Comparison of ENCODE assay signal across 13 mouse cellular contexts in the genomic region with DNA sequence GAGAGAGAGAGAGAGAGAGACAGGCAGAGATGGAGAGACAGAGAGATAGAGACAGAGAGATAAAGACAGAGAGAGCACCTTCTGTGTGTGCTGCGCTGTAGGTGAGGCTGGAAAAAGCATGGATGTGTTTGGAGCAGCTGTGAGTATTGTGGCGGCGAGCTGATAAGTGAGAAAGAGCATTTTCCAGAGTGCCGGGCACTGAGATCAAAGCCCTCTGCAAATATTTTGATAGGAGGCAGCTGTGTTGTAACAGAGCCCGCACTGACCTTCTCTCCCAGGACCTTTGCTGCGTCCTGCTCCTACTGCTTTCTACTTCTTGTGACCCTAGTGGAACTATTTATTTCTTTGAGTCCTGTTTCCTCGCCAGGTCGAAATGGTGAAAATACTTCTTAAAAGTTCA. TPM values are rescaled to one million over a fixed set of nuclear protein-coding genes. Genes with fewer than 3 reads are reported as not detected.
DNase-seq lines count a peak whose midpoint lies in the region; ATAC-seq and TF ChIP-seq lines count a peak whose summit lies in the region.
"Had no signal": no experiment of that assay in that cellular context is flagged by ENCODE, and none has a peak within 500 bp of the region (broad histone marks: within the 10 kb centered on the region; RNA-seq: fewer than 3 reads in every experiment).

No protein-coding gene starts in this region.

- no peaks in the 10 kb centered on the region for H3K9me3 ChIP-seq in heart, embryonic 11.5 days (replicated peaks; ENCODE audit: control insufficient read depth, low read length)
- H3K9me3 ChIP-seq in liver, embryonic 12.5 days (replicated peaks), result no peaks in the 10 kb centered on the region
- no peaks in the 10 kb centered on the region for H3K9me3 ChIP-seq in heart, postnatal 0 days (replicated peaks; ENCODE audit: control insufficient read depth, low read length)
- no peaks in the 10 kb centered on the region for H3K9me3 ChIP-seq in liver, postnatal 0 days (ENCODE audit: low read length)
- H3K9me3 ChIP-seq: neural tube, embryonic 13.5 days had no signal

- no peaks in the 10 kb centered on the region for H3K36me3 ChIP-seq in heart, embryonic 11.5 days (ENCODE audit: control insufficient read depth, insufficient read depth, low read length)
- H3K36me3 ChIP-seq in liver, adult 2 months (ENCODE audit: control insufficient read depth, insufficient read depth, low read length), result no peaks in the 10 kb centered on the region
- H3K36me3 ChIP-seq in liver, embryonic 12.5 days, result no peaks in the 10 kb centered on the region
- no peaks in the 10 kb centered on the region for H3K36me3 ChIP-seq in heart, postnatal 0 days (replicated peaks; ENCODE audit: control insufficient read depth, insufficient read depth, low read length)
- no peaks in the 10 kb centered on the region for H3K36me3 ChIP-seq in liver, postnatal 0 days (replicated peaks; ENCODE audit: insufficient read depth, low read length)
- H3K36me3 ChIP-seq: neural tube, embryonic 13.5 days had no signal

- TF ChIP-seq EP300 in heart, postnatal 0 days (IDR thresholded peaks at IDR 0.05; ENCODE audit: low read depth), result no peak
- no peak for TF ChIP-seq EP300 in liver, postnatal 0 days (IDR thresholded peaks at IDR 0.05; ENCODE audit: low read depth)

- H3K79me2 ChIP-seq in liver, adult 2 months (ENCODE audit: control insufficient read depth, insufficient read depth, low read length), result no peaks in the 10 kb centered on the region

- intact Hi-C loops in heart, postnatal 36 days (cut with DNase I), result no loop called here

- 10% methylated on average over 8 of the region's 8 CpGs for WGBS in heart, embryonic 11.5 days (ENCODE audit: insufficient replicate concordance)
- 17% methylated on average over 8 of the region's 8 CpGs for WGBS in liver, adult 2 months
- WGBS in liver, embryonic 12.5 days (ENCODE audit: insufficient replicate concordance), result 47% methylated on average over 8 of the region's 8 CpGs
- WGBS in heart, postnatal 0 days, result 19% methylated on average over 8 of the region's 8 CpGs
- WGBS in liver, postnatal 0 days (ENCODE audit: insufficient replicate concordance), result 34% methylated on average over 8 of the region's 8 CpGs

- TF ChIP-seq POLR2A in liver, adult 2 months (IDR thresholded peaks at IDR 0.05; ENCODE audit: extremely low read depth, insufficient read depth, low read length), result no peak

- peak overlapping the region; percentile 36; the same call in 1 of the 2 replicates for H3K4me2 ChIP-seq in heart, embryonic 11.5 days
- H3K4me2 ChIP-seq in liver, embryonic 12.5 days, result no peak overlapping the region
- H3K4me2 ChIP-seq in heart, postnatal 0 days (ENCODE audit: low read depth, low read length), result no peak overlapping the region
- peak overlapping the region; percentile 34 for H3K4me2 ChIP-seq in liver, postnatal 0 days (ENCODE audit: low read depth, low read length)
- H3K4me2 ChIP-seq: hindbrain, embryonic 14.5 days; neural tube, embryonic 13.5 days had no signal

- peaks cover 16% of the 10 kb centered on the region for H3K4me1 ChIP-seq in heart, embryonic 11.5 days (ENCODE audit: control insufficient read depth, insufficient read depth, low read length)
- H3K4me1 ChIP-seq in liver, adult 2 months (ENCODE audit: control insufficient read depth, insufficient read depth, low read length), result peaks cover 23% of the 10 kb centered on the region
- 0 out of 2 replicates have a peak, but pooled peaks cover 4% of the 10 kb centered on the region for H3K4me1 ChIP-seq in liver, embryonic 12.5 days
- H3K4me1 ChIP-seq in heart, postnatal 0 days (ENCODE audit: control insufficient read depth, insufficient read depth), result no peaks in the 10 kb centered on the region
- peaks cover 7% of the 10 kb centered on the region for H3K4me1 ChIP-seq in liver, postnatal 0 days (ENCODE audit: insufficient read depth)
- H3K4me1 ChIP-seq: neural tube, embryonic 13.5 days had no signal

- no peak overlapping the region for H3K4me3 ChIP-seq in heart, embryonic 11.5 days (ENCODE audit: low read depth, low read length)
- no peak overlapping the region for H3K4me3 ChIP-seq in liver, adult 2 months (ENCODE audit: insufficient read depth, low read depth, low read length)
- no peak overlapping the region for H3K4me3 ChIP-seq in liver, embryonic 12.5 days
- no peak overlapping the region for H3K4me3 ChIP-seq in heart, postnatal 0 days (ENCODE audit: low read depth, low read length)
- peak overlapping the region; percentile 13; the same call in 1 of the 2 replicates for H3K4me3 ChIP-seq in liver, postnatal 0 days (ENCODE audit: low read depth, low read length)
- H3K4me3 ChIP-seq: neural tube, embryonic 13.5 days had no signal

- no peak for TF ChIP-seq CTCF in liver, adult 2 months (IDR thresholded peaks at IDR 0.05; ENCODE audit: low read depth, low read length)
- TF ChIP-seq CTCF in heart, postnatal 0 days (IDR thresholded peaks at IDR 0.05; ENCODE audit: low read depth), result no peak
- no peak for TF ChIP-seq CTCF in liver, postnatal 0 days (IDR thresholded peaks at IDR 0.05; ENCODE audit: low read depth)

- no peaks in the 10 kb centered on the region for H3K27me3 ChIP-seq in heart, embryonic 11.5 days (ENCODE audit: control insufficient read depth, insufficient read depth, low read length)
- H3K27me3 ChIP-seq in liver, adult 2 months (ENCODE audit: control insufficient read depth, insufficient read depth, low read length), result no peaks in the 10 kb centered on the region
- H3K27me3 ChIP-seq in liver, embryonic 12.5 days (replicated peaks), result peaks cover 10% of the 10 kb centered on the region; the same call in 1 of the 2 replicates
- H3K27me3 ChIP-seq in heart, postnatal 0 days (ENCODE audit: control insufficient read depth, insufficient read depth, low read length), result no peaks in the 10 kb centered on the region
- H3K27me3 ChIP-seq in liver, postnatal 0 days (ENCODE audit: insufficient read depth, low read length), result no peaks in the 10 kb centered on the region
- H3K27me3 ChIP-seq: neural tube, embryonic 13.5 days had no signal

- no peak for ATAC-seq in heart, embryonic 11.5 days (replicated peaks; ENCODE audit: insufficient number of reproducible peaks, low FRiP score, low TSS enrichment)
- ATAC-seq in liver, embryonic 12.5 days, result no peak
- ATAC-seq in heart, postnatal 0 days (ENCODE audit: insufficient read depth, low read depth), result no peak
- peak; percentile 73 for ATAC-seq in liver, postnatal 0 days
- ATAC-seq: CD4-positive, CD25-positive, alpha-beta regulatory T cell, adult 4 months had no signal

- DNase-seq in heart, postnatal 36 days, result no peak
- peak; percentile 92 for DNase-seq in liver, adult 2 months (ENCODE audit: extremely low read depth, low read depth, low spot score)
- DNase-seq in heart, postnatal 0 days (ENCODE audit: low spot score), result peak; percentile 35
- peak; percentile 42 for DNase-seq in liver, postnatal 0 days
- DNase-seq in thymus, postnatal 4 days, result no peak
- DNase-seq: cerebellum, adult 18-20 months; kidney, adult 2 months; right cerebral cortex, adult 18-20 months had no signal

- peak overlapping the region; percentile 22; the same call in 1 of the 2 replicates for H3K27ac ChIP-seq in heart, embryonic 11.5 days (ENCODE audit: low read depth, low read length)
- peak overlapping the region; percentile 57 for H3K27ac ChIP-seq in liver, adult 2 months (replicated peaks; ENCODE audit: insufficient read depth, low read depth, low read length)
- no peak overlapping the region for H3K27ac ChIP-seq in liver, embryonic 12.5 days
- no peak overlapping the region for H3K27ac ChIP-seq in heart, postnatal 0 days (ENCODE audit: low read depth)
- H3K27ac ChIP-seq in liver, postnatal 0 days (ENCODE audit: low read depth), result peak overlapping the region; percentile 80
- H3K27ac ChIP-seq: hindbrain, embryonic 14.5 days; neural tube, embryonic 13.5 days had no signal

- H3K9ac ChIP-seq in heart, embryonic 11.5 days (ENCODE audit: low read depth, low read length), result no peak overlapping the region
- H3K9ac ChIP-seq in liver, adult 2 months (ENCODE audit: low read depth, low read length), result peak overlapping the region; percentile 36; the same call in 1 of the 2 replicates
- no peak overlapping the region for H3K9ac ChIP-seq in liver, embryonic 12.5 days
- no peak overlapping the region for H3K9ac ChIP-seq in heart, postnatal 0 days (replicated peaks; ENCODE audit: low read depth, low read length)
- no peak overlapping the region for H3K9ac ChIP-seq in liver, postnatal 0 days (replicated peaks)
- H3K9ac ChIP-seq: hindbrain, embryonic 14.5 days; neural tube, embryonic 13.5 days had no signal

RNA-seq across cellular contexts. Expression of a gene that starts 45.7 kb away (rescaled TPM):
- polyA plus RNA-seq in heart, embryonic 11.5 days (2014; fragmentation: Nextera tagmentation; extraction: Ambion mirVana), result 69.1 and 79.9 TPM in 2 replicates
- total RNA-seq in heart, postnatal 36 days (2021), result 10 to 100 TPM; 53.9 to 54.3 TPM
- total RNA-seq in liver, adult 2 months (2014; rRNA removed), result 60.5 and 68.4 TPM in 2 replicates
- 12.2 and 16.4 TPM in 2 replicates for polyA plus RNA-seq in liver, adult 2 months (2012; rRNA removed)
- 11.2 and 12.7 TPM in 2 replicates for polyA plus RNA-seq in liver, embryonic 12.5 days (2016; fragmentation: Nextera tagmentation; extraction: Ambion mirVana)
- total RNA-seq in heart, postnatal 0 days (2014; rRNA removed; ENCODE audit: low replicate concordance), result 79.4 and 80.9 TPM in 2 replicates
- 28.5 and 29.5 TPM in 2 replicates for polyA plus RNA-seq in heart, postnatal 0 days (2015; fragmentation: Nextera tagmentation; extraction: Ambion mirVana)
- polyA plus RNA-seq in liver, postnatal 0 days (2015; fragmentation: Nextera tagmentation; extraction: Ambion mirVana), result 7.3 and 10.4 TPM in 2 replicates

Comparison
In these comparisons a context has a peak if more than half of its experiments do, and no peak if none do; other contexts are left out.
1. H3K27ac ChIP-seq: peak in heart, embryonic 11.5 days (single experiment), liver, adult 2 months (single experiment) and liver, postnatal 0 days (single experiment); none in liver, embryonic 12.5 days (single experiment) and heart, postnatal 0 days (single experiment).
2. H3K4me2 ChIP-seq: peak in heart, embryonic 11.5 days (single experiment) and liver, postnatal 0 days (single experiment); none in liver, embryonic 12.5 days (single experiment) and heart, postnatal 0 days (single experiment).
3. DNase-seq: peak in liver, adult 2 months (single experiment), heart, postnatal 0 days (single experiment) and liver, postnatal 0 days (single experiment); none in heart, postnatal 36 days (0 of 2) and thymus, postnatal 4 days (single experiment).